In the genomic region with DNA sequence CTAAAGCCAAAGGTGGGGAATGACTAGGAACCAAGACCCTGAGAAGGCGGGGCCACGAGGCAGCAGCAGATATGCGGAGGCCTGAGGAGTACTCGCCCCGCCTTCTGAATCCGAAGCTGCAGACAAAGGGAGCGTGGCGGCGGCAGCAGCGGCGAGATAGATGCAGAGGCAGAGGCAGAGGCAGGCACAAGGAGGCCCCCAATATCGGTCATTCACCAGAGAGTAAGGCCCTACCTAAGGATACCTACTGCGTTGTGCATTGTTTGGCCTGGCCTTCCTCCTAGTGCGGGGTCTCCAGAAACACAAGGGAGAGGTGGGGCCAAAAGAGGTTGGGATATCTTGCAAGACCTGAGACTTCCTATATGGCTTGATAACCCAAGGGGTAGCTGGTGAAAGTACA, we compare ENCODE assay signal across 9 mouse cellular contexts. TPM values are rescaled to one million over a fixed set of nuclear protein-coding genes. Genes with fewer than 3 reads are reported as not detected.
DNase-seq lines count a peak whose midpoint lies in the region; ATAC-seq and TF ChIP-seq lines count a peak whose summit lies in the region.
"Had no signal": no experiment of that assay in that cellular context is flagged by ENCODE, and none has a peak within 500 bp of the region (broad histone marks: within the 10 kb centered on the region; RNA-seq: fewer than 3 reads in every experiment).

No protein-coding gene starts in this region.

- H3K36me3 ChIP-seq in kidney, postnatal 0 days (ENCODE audit: insufficient read depth, low read length), result no peaks in the 10 kb centered on the region
- H3K36me3 ChIP-seq in embryonic facial prominence, embryonic 11.5 days (replicated peaks; ENCODE audit: control insufficient read depth, insufficient read depth, low read depth, low read length), result no peaks in the 10 kb centered on the region
- H3K36me3 ChIP-seq in intestine, embryonic 15.5 days, result no peaks in the 10 kb centered on the region
- no peaks in the 10 kb centered on the region for H3K36me3 ChIP-seq in neural tube, embryonic 15.5 days

- no peak for TF ChIP-seq CTCF in kidney, postnatal 0 days (IDR thresholded peaks at IDR 0.05; ENCODE audit: low read depth)

- H3K9ac ChIP-seq in kidney, postnatal 0 days (ENCODE audit: low read depth, low read length), result peak overlapping the region; percentile 35; the same call in 1 of the 2 replicates
- H3K9ac ChIP-seq in embryonic facial prominence, embryonic 11.5 days (replicated peaks; ENCODE audit: low read length), result peak overlapping the region; percentile 63
- peak overlapping the region; percentile 36 for H3K9ac ChIP-seq in intestine, embryonic 15.5 days
- 0 out of 2 replicates have a peak overlapping the region, but pooled peaks have one; percentile 30 for H3K9ac ChIP-seq in neural tube, embryonic 15.5 days (replicated peaks)

- H3K4me2 ChIP-seq in kidney, postnatal 0 days (ENCODE audit: low read length), result peak overlapping the region; percentile 48
- peak overlapping the region; percentile 28 for H3K4me2 ChIP-seq in embryonic facial prominence, embryonic 11.5 days (ENCODE audit: low read depth, low read length)
- peak overlapping the region; percentile 53 for H3K4me2 ChIP-seq in intestine, embryonic 15.5 days (replicated peaks)
- H3K4me2 ChIP-seq in neural tube, embryonic 15.5 days, result peak overlapping the region; percentile 53

- H3K27me3 ChIP-seq in kidney, postnatal 0 days (ENCODE audit: insufficient read depth, low read length), result no peaks in the 10 kb centered on the region
- H3K27me3 ChIP-seq in embryonic facial prominence, embryonic 11.5 days (ENCODE audit: control insufficient read depth, insufficient read depth, low read length), result no peaks in the 10 kb centered on the region
- H3K27me3 ChIP-seq in intestine, embryonic 15.5 days (replicated peaks), result no peaks in the 10 kb centered on the region
- no peaks in the 10 kb centered on the region for H3K27me3 ChIP-seq in neural tube, embryonic 15.5 days (replicated peaks)

- no peaks in the 10 kb centered on the region for H3K4me1 ChIP-seq in kidney, postnatal 0 days (replicated peaks; ENCODE audit: insufficient read depth, low read length)
- H3K4me1 ChIP-seq in embryonic facial prominence, embryonic 11.5 days (ENCODE audit: control insufficient read depth, insufficient read depth, low read length), result no peaks in the 10 kb centered on the region
- H3K4me1 ChIP-seq in intestine, embryonic 15.5 days (replicated peaks), result no peaks in the 10 kb centered on the region
- no peaks in the 10 kb centered on the region for H3K4me1 ChIP-seq in neural tube, embryonic 15.5 days

- ATAC-seq in kidney, postnatal 0 days (replicated peaks; ENCODE audit: low FRiP score, low read depth), result 0 out of 2 replicates have a peak, but pooled peaks have one; percentile 33
- no peak for ATAC-seq in embryonic facial prominence, embryonic 11.5 days (replicated peaks; ENCODE audit: insufficient number of reproducible peaks, low FRiP score, low TSS enrichment, low read depth)
- ATAC-seq in intestine, embryonic 15.5 days, result peak; percentile 41; the same call in 1 of the 2 replicates
- ATAC-seq in neural tube, embryonic 15.5 days (ENCODE audit: low FRiP score), result peak; percentile 87
- ATAC-seq in inflammation-experienced regulatory T-cells, adult 6 months, result no peak

- 25% methylated on average over 14 of the region's 14 CpGs for WGBS in kidney, postnatal 0 days
- WGBS in embryonic facial prominence, embryonic 11.5 days, result 18% methylated on average over 14 of the region's 14 CpGs
- 21% methylated on average over 14 of the region's 14 CpGs for WGBS in intestine, embryonic 15.5 days
- WGBS in neural tube, embryonic 15.5 days, result 14% methylated on average over 14 of the region's 14 CpGs

- H3K9me3 ChIP-seq in kidney, postnatal 0 days (replicated peaks; ENCODE audit: low read length), result no peaks in the 10 kb centered on the region
- no peaks in the 10 kb centered on the region for H3K9me3 ChIP-seq in embryonic facial prominence, embryonic 11.5 days (replicated peaks; ENCODE audit: control insufficient read depth, low read length)
- no peaks in the 10 kb centered on the region for H3K9me3 ChIP-seq in intestine, embryonic 15.5 days
- H3K9me3 ChIP-seq in neural tube, embryonic 15.5 days (replicated peaks), result no peaks in the 10 kb centered on the region

- H3K27ac ChIP-seq in kidney, postnatal 0 days, result no peak overlapping the region
- H3K27ac ChIP-seq in embryonic facial prominence, embryonic 11.5 days (replicated peaks; ENCODE audit: low read depth, low read length), result no peak overlapping the region
- no peak overlapping the region for H3K27ac ChIP-seq in intestine, embryonic 15.5 days
- peak overlapping the region; percentile 71 for H3K27ac ChIP-seq in neural tube, embryonic 15.5 days (replicated peaks)

- peak overlapping the region; percentile 22; the same call in 1 of the 2 replicates for H3K4me3 ChIP-seq in kidney, postnatal 0 days (replicated peaks; ENCODE audit: low read depth, low read length)
- peak overlapping the region; percentile 26 for H3K4me3 ChIP-seq in embryonic facial prominence, embryonic 11.5 days (ENCODE audit: low read depth, low read length)
- H3K4me3 ChIP-seq in intestine, embryonic 15.5 days (replicated peaks), result peak overlapping the region; percentile 28
- peak overlapping the region; percentile 24 for H3K4me3 ChIP-seq in neural tube, embryonic 15.5 days (replicated peaks)

- DNase-seq in kidney, postnatal 0 days (ENCODE audit: low spot score), result peak; percentile 28
- no peak for DNase-seq in kidney, adult 11 months
- DNase-seq in embryonic facial prominence, embryonic 11.5 days (ENCODE audit: low spot score), result peak; percentile 60
- DNase-seq in cerebellum, adult 18-20 months, result no peak
- DNase-seq in adrenal gland, adult (ENCODE audit: inconsistent age in 2 of 2, low spot score in 1 of 2), result no peak
- DNase-seq: lung, adult 2 months had no signal

RNA-seq across cellular contexts. Expression of a gene that starts 9.7 kb away (rescaled TPM):
- 0.37 and 0.48 TPM in 2 replicates for polyA plus RNA-seq in kidney, postnatal 0 days (2015; fragmentation: Nextera tagmentation; extraction: Ambion mirVana)
- polyA plus RNA-seq in embryonic facial prominence, embryonic 11.5 days (2014; fragmentation: Nextera tagmentation; extraction: Ambion mirVana), result 0.88 and 1.1 TPM in 2 replicates
- 0.57 and 0.72 TPM in 2 replicates for polyA plus RNA-seq in intestine, embryonic 15.5 days (2015; fragmentation: Nextera tagmentation; extraction: Ambion mirVana)
- polyA plus RNA-seq in neural tube, embryonic 15.5 days (2015; fragmentation: Nextera tagmentation; extraction: Ambion mirVana), result 3.6 and 4.5 TPM in 2 replicates
- polyA plus RNA-seq in inflammation-experienced regulatory T-cells, adult 6 months (2017; shearing (Covaris generic)), result under 1 TPM; 0.15 to 0.24 (median 0.15) TPM

RNA-seq across cellular contexts. Expression of a gene that starts 28.2 kb away (rescaled TPM):
- 260 and 283 TPM in 2 replicates for polyA plus RNA-seq in kidney, postnatal 0 days (2015; fragmentation: Nextera tagmentation; extraction: Ambion mirVana)
- 112 and 116 TPM in 2 replicates for polyA plus RNA-seq in embryonic facial prominence, embryonic 11.5 days (2014; fragmentation: Nextera tagmentation; extraction: Ambion mirVana)
- 240 and 287 TPM in 2 replicates for polyA plus RNA-seq in intestine, embryonic 15.5 days (2015; fragmentation: Nextera tagmentation; extraction: Ambion mirVana)
- polyA plus RNA-seq in neural tube, embryonic 15.5 days (2015; fragmentation: Nextera tagmentation; extraction: Ambion mirVana), result 158 and 163 TPM in 2 replicates
- 100 to 1,000 TPM; 206 to 265 (median 243) TPM for polyA plus RNA-seq in inflammation-experienced regulatory T-cells, adult 6 months (2017; shearing (Covaris generic))

RNA-seq across cellular contexts. Expression of a gene that starts 28.4 kb away (rescaled TPM):
- 256 and 265 TPM in 2 replicates for polyA plus RNA-seq in kidney, postnatal 0 days (2015; fragmentation: Nextera tagmentation; extraction: Ambion mirVana)
- polyA plus RNA-seq in embryonic facial prominence, embryonic 11.5 days (2014; fragmentation: Nextera tagmentation; extraction: Ambion mirVana), result 182 and 195 TPM in 2 replicates
- 217 and 251 TPM in 2 replicates for polyA plus RNA-seq in intestine, embryonic 15.5 days (2015; fragmentation: Nextera tagmentation; extraction: Ambion mirVana)
- 276 TPM in 2 replicates for polyA plus RNA-seq in neural tube, embryonic 15.5 days (2015; fragmentation: Nextera tagmentation; extraction: Ambion mirVana)
- polyA plus RNA-seq in inflammation-experienced regulatory T-cells, adult 6 months (2017; shearing (Covaris generic)), result 100 to 1,000 TPM; 135 to 184 (median 143) TPM

RNA-seq across cellular contexts. Expression of a gene that starts 40.9 kb away (rescaled TPM):
- 2.4 TPM in 2 replicates for polyA plus RNA-seq in kidney, postnatal 0 days (2015; fragmentation: Nextera tagmentation; extraction: Ambion mirVana)
- 0.90 and 1.4 TPM in 2 replicates for polyA plus RNA-seq in embryonic facial prominence, embryonic 11.5 days (2014; fragmentation: Nextera tagmentation; extraction: Ambion mirVana)
- 1.3 and 2.0 TPM in 2 replicates for polyA plus RNA-seq in intestine, embryonic 15.5 days (2015; fragmentation: Nextera tagmentation; extraction: Ambion mirVana)
- polyA plus RNA-seq in neural tube, embryonic 15.5 days (2015; fragmentation: Nextera tagmentation; extraction: Ambion mirVana), result 3.6 and 4.8 TPM in 2 replicates
- polyA plus RNA-seq in inflammation-experienced regulatory T-cells, adult 6 months (2017; shearing (Covaris generic)), result 1 to 10 TPM in 1 of 3 experiments, under 1 TPM in 2; 0.35 to 1.1 (median 0.59) TPM

RNA-seq across cellular contexts. Expression of a gene that starts 58.2 kb away (rescaled TPM):
- 0.14 and 0.15 TPM in 2 replicates for polyA plus RNA-seq in kidney, postnatal 0 days (2015; fragmentation: Nextera tagmentation; extraction: Ambion mirVana)
- polyA plus RNA-seq in embryonic facial prominence, embryonic 11.5 days (2014; fragmentation: Nextera tagmentation; extraction: Ambion mirVana), result 0.08 TPM in 2 replicates
- polyA plus RNA-seq in intestine, embryonic 15.5 days (2015; fragmentation: Nextera tagmentation; extraction: Ambion mirVana), result 0.38 TPM in 2 replicates
- polyA plus RNA-seq in neural tube, embryonic 15.5 days (2015; fragmentation: Nextera tagmentation; extraction: Ambion mirVana), result 0.70 and 0.92 TPM in 2 replicates
- not detected for polyA plus RNA-seq in inflammation-experienced regulatory T-cells, adult 6 months (2017; shearing (Covaris generic))

Comparison
In these comparisons a context has a peak if more than half of its experiments do, and no peak if none do; other contexts are left out.
1. DNase-seq: peak in kidney, postnatal 0 days (single experiment) and embryonic facial prominence, embryonic 11.5 days (single experiment); none in kidney, adult 11 months (single experiment), cerebellum, adult 18-20 months (0 of 2) and adrenal gland, adult (0 of 2).
2. ATAC-seq: peak in kidney, postnatal 0 days (single experiment), intestine, embryonic 15.5 days (single experiment) and neural tube, embryonic 15.5 days (single experiment); none in embryonic facial prominence, embryonic 11.5 days (single experiment) and inflammation-experienced regulatory T-cells, adult 6 months (single experiment).
3. Peak in every context shown above with its lines, with median percentiles within 50 percentile points of each other: H3K4me2 ChIP-seq, H3K4me3 ChIP-seq and H3K9ac ChIP-seq.